8 mouse cellular contexts compared by ENCODE assay signal in genomic region chr3:116327001-116327615, GRCm38 (mm10).
DNase-seq lines count a peak whose midpoint lies in the region; ATAC-seq and TF ChIP-seq lines count a peak whose summit lies in the region.

No protein-coding gene starts in this region.

- peak; percentile 99 for TF ChIP-seq CTCF in cortical plate, adult 2 months (IDR thresholded peaks at IDR 0.05; ENCODE audit: extremely low read depth, insufficient read depth, low read length)

- peak; percentile 61 for TF ChIP-seq POLR2A in cortical plate, adult 2 months (IDR thresholded peaks at IDR 0.05; ENCODE audit: extremely low read depth, insufficient read depth, low read length)

- 0 out of 2 replicates have a peak, but pooled peaks cover 2% of the 10 kb centered on the region for H3K4me1 ChIP-seq in cortical plate, adult 2 months (ENCODE audit: control insufficient read depth, insufficient read depth, low read length)

- H3K4me3 ChIP-seq in cortical plate, adult 2 months (ENCODE audit: insufficient read depth, low read length): no peak overlapping the region

- peak; percentile 75 for DNase-seq in adipocyte (ENCODE audit: low spot score)
- peak; percentile 75 for DNase-seq in gastrocnemius, postnatal 14 days
- DNase-seq in left cerebral cortex, postnatal 10 days (ENCODE audit: extremely low spot score in 1 of 2, low spot score in 2 of 2): peak; percentile 89 to 91
- peak; percentile 89 for DNase-seq in mesoderm, embryonic 11.5 days (ENCODE audit: low read depth, low spot score)
- peak; percentile 85 to 90 for DNase-seq in right cerebral cortex, postnatal 36 days (ENCODE audit: low spot score in 2 of 2)
- peak; percentile 77 to 88 for DNase-seq in urinary bladder, postnatal 4 days (ENCODE audit: low spot score in 2 of 2)

- peak overlapping the region; percentile 10; the same call in 1 of the 2 replicates for H3K27ac ChIP-seq in cortical plate, adult 2 months (ENCODE audit: insufficient read depth, low read length)

- ATAC-seq in inflammation-experienced regulatory T-cells, adult 6 months: peak; percentile 79

- intact Hi-C loops in gastrocnemius, postnatal 14 days (cut with DNase I; ENCODE audit: low total_unique reads): loop anchor here (5.0 kb wide), 1 partner anchor 285 kb away; no protein-coding TSS in a partner anchor
- intact Hi-C loops in left cerebral cortex, postnatal 10 days (cut with DNase I): loop anchor here (1.0 to 2.0 kb wide), 2 partner anchors 75 to 288 kb away; no protein-coding TSS in a partner anchor
